11 mouse cellular contexts compared by ENCODE assay signal in genomic region chr19:42776813-42777212, GRCm38 (mm10). TPM values are rescaled to one million over a fixed set of nuclear protein-coding genes. Genes with fewer than 3 reads are reported as not detected.
DNase-seq lines count a peak whose midpoint lies in the region; ATAC-seq and TF ChIP-seq lines count a peak whose summit lies in the region.
"Had no signal": no experiment of that assay in that cellular context is flagged by ENCODE, and none has a peak within 500 bp of the region (broad histone marks: within the 10 kb centered on the region; RNA-seq: fewer than 3 reads in every experiment).

No protein-coding gene starts in this region.

- peak; percentile 49 for TF ChIP-seq CTCF in left cerebral cortex, adult 2 months (IDR thresholded peaks at IDR 0.05)
- TF ChIP-seq CTCF in G1E (IDR thresholded peaks at IDR 0.05; ENCODE audit: low read depth, low read length) = peak; percentile 68
- peak; percentile 64 for TF ChIP-seq CTCF in liver, postnatal 0 days (IDR thresholded peaks at IDR 0.05; ENCODE audit: low read depth)

- H3K27me3 ChIP-seq in G1E (ENCODE audit: insufficient read depth, low read length) = no peaks in the 10 kb centered on the region
- no peaks in the 10 kb centered on the region for H3K27me3 ChIP-seq in liver, postnatal 0 days (ENCODE audit: insufficient read depth, low read length)

- no peaks in the 10 kb centered on the region for H3K9me3 ChIP-seq in G1E (replicated peaks)
- H3K9me3 ChIP-seq in liver, postnatal 0 days (ENCODE audit: low read length) = no peaks in the 10 kb centered on the region
- H3K9me3 ChIP-seq: heart, embryonic 10.5 days had no signal

- intact Hi-C loops in left cerebral cortex, adult 2 months (cut with DNase I) = loop anchor here (10.0 kb wide), 1 partner anchor 462 kb away; no protein-coding TSS in a partner anchor
- intact Hi-C loops in left cerebral cortex, postnatal 4 days (cut with DNase I) = loop anchor here (10.0 kb wide), 1 partner anchor 462 kb away; no protein-coding TSS in a partner anchor

- H3K4me2 ChIP-seq in liver, postnatal 0 days (ENCODE audit: low read depth, low read length) = no peak overlapping the region

- DNase-seq in adrenal gland, postnatal 36 days = peak; percentile 21 to 40
- DNase-seq in adrenal gland, postnatal 4 days (ENCODE audit: low spot score in 2 of 2) = no peak
- no peak for DNase-seq in left cerebral cortex, adult 2 months (ENCODE audit: extremely low spot score in 1 of 2, low spot score in 2 of 2)
- DNase-seq in left cerebral cortex, postnatal 4 days = no peak
- no peak for DNase-seq in G1E (ENCODE audit: low spot score)
- peak; percentile 47 for DNase-seq in liver, postnatal 0 days
- no peak for DNase-seq in gastrocnemius, postnatal 10 days
- DNase-seq in ovary, postnatal 10 days (ENCODE audit: low spot score) = no peak
- DNase-seq: layer of hippocampus, postnatal 36 days had no signal

- H3K4me3 ChIP-seq in left cerebral cortex, adult 2 months = no peak overlapping the region
- no peak overlapping the region for H3K4me3 ChIP-seq in G1E (ENCODE audit: low read depth, low read length)
- no peak overlapping the region for H3K4me3 ChIP-seq in liver, postnatal 0 days (ENCODE audit: low read depth, low read length)
- H3K4me3 ChIP-seq: heart, embryonic 10.5 days; myocyte had no signal

- H3K27ac ChIP-seq in left cerebral cortex, adult 2 months = no peak overlapping the region
- no peak overlapping the region for H3K27ac ChIP-seq in liver, postnatal 0 days (ENCODE audit: low read depth)
- H3K27ac ChIP-seq: heart, embryonic 10.5 days had no signal

- TF ChIP-seq EP300 in liver, postnatal 0 days (IDR thresholded peaks at IDR 0.05; ENCODE audit: low read depth) = no peak

- peaks cover 42% of the 10 kb centered on the region for H3K36me3 ChIP-seq in G1E (replicated peaks)
- H3K36me3 ChIP-seq in liver, postnatal 0 days (replicated peaks; ENCODE audit: insufficient read depth, low read length) = no peaks in the 10 kb centered on the region; the same call in 1 of the 2 replicates

- peaks cover 24% of the 10 kb centered on the region for H3K4me1 ChIP-seq in G1E (ENCODE audit: insufficient read depth, low read depth, low read length)
- H3K4me1 ChIP-seq in liver, postnatal 0 days (ENCODE audit: insufficient read depth) = peaks cover 4% of the 10 kb centered on the region; the same call in 1 of the 2 replicates

- no peak for ATAC-seq in G1E (ENCODE audit: extremely low read depth, insufficient number of reproducible peaks, low FRiP score, poor library complexity, severe bottlenecking)
- ATAC-seq in liver, postnatal 0 days = no peak

- 83% methylated on average over 1 of the region's 1 CpGs for WGBS in liver, postnatal 0 days (ENCODE audit: insufficient replicate concordance)

- no peak overlapping the region for H3K9ac ChIP-seq in liver, postnatal 0 days (replicated peaks)

RNA-seq across cellular contexts. Expression of gene Hps1, which starts 3.0 kb away (rescaled TPM):
- total RNA-seq in adrenal gland, postnatal 36 days (2021) = 10 to 100 TPM; 22.0 to 28.3 TPM
- total RNA-seq in adrenal gland, postnatal 4 days (2021) = 10 to 100 TPM; 27.4 to 28.0 TPM
- total RNA-seq in left cerebral cortex, adult 2 months (2021) = 10 to 100 TPM; 12.3 to 14.2 TPM
- total RNA-seq in left cerebral cortex, postnatal 4 days (2021) = 10 to 100 TPM; 14.0 to 15.9 TPM
- 11.1 and 13.0 TPM in 2 replicates for total RNA-seq in G1E (2014; fragmentation: Nextera tagmentation)
- 22.4 and 24.6 TPM in 2 replicates for total RNA-seq in G1E (2017)
- polyA plus RNA-seq in G1E (2012) = 55.2 and 65.1 TPM in 2 replicates
- 4.7 and 5.3 TPM in 2 replicates for polyA plus RNA-seq in liver, postnatal 0 days (2015; fragmentation: Nextera tagmentation; extraction: Ambion mirVana)
- total RNA-seq in gastrocnemius, postnatal 10 days (2021) = 1 to 10 TPM; 2.8 to 4.4 TPM

RNA-seq across cellular contexts. Expression of gene Pyroxd2, which starts 24.2 kb away (rescaled TPM):
- total RNA-seq in adrenal gland, postnatal 36 days (2021) = 10 to 100 TPM; 32.8 to 33.3 TPM
- 10 to 100 TPM; 54.2 to 55.8 TPM for total RNA-seq in adrenal gland, postnatal 4 days (2021)
- total RNA-seq in left cerebral cortex, adult 2 months (2021) = 1 to 10 TPM; 2.9 to 3.1 TPM
- total RNA-seq in left cerebral cortex, postnatal 4 days (2021) = 1 to 10 TPM; 1.8 to 2.1 TPM
- total RNA-seq in G1E (2014; fragmentation: Nextera tagmentation) (27.5 and 29.8 TPM in 2 replicates), G1E (2017) (8.1 and 10.6 TPM in 2 replicates)
- 4.7 and 7.6 TPM in 2 replicates for polyA plus RNA-seq in G1E (2012)
- polyA plus RNA-seq in liver, postnatal 0 days (2015; fragmentation: Nextera tagmentation; extraction: Ambion mirVana) = 5.8 and 7.5 TPM in 2 replicates
- total RNA-seq in gastrocnemius, postnatal 10 days (2021) = 1 to 10 TPM; 3.1 to 5.0 TPM

Comparison
In these comparisons a context has a peak if more than half of its experiments do, and no peak if none do; other contexts are left out.
1. DNase-seq: peak in adrenal gland, postnatal 36 days (2 of 2) and liver, postnatal 0 days (single experiment); none in adrenal gland, postnatal 4 days (0 of 2), left cerebral cortex, adult 2 months (0 of 2), left cerebral cortex, postnatal 4 days (single experiment), G1E (single experiment), gastrocnemius, postnatal 10 days (single experiment) and ovary, postnatal 10 days (single experiment).
2. Peak in every context shown above with its lines, with median percentiles within 50 percentile points of each other: CTCF ChIP-seq.